Mouse (Mus musculus): ENCODE measurements around the gene Pms2.

Pms2 gene

GRCm38 (mm10) chr5:143933414-143933813 lies 23.6 kb downstream of the Pms2 start:
- no peak for DNase-seq

- no peak for DNase-seq
These were observed 24.1 kb downstream of the Pms2 start for GRCm38 (mm10) chr5:143933875-143934274.

- DNase-seq = no peak
These were observed 26.4 kb downstream of the Pms2 start for GRCm38 (mm10) chr5:143936156-143936555.

GRCm38 (mm10) chr5:143941588-143941987 lies 31.8 kb downstream of the Pms2 start:
- no peak for DNase-seq

GRCm38 (mm10) chr5:143943231-143944125 lies 33.7 kb downstream of the Pms2 start:
- DNase-seq = no peak

- no peak for DNase-seq
These were observed 38.6 kb downstream of the Pms2 start for GRCm38 (mm10) chr5:143948361-143948760.

- no peak for DNase-seq
These were observed 40.3 kb downstream of the Pms2 start for GRCm38 (mm10) chr5:143950016-143950415.

GRCm38 (mm10) chr5:143957101-143957500 lies 47.3 kb downstream of the Pms2 start:
- no peak for DNase-seq

GRCm38 (mm10) chr5:143959551-143959950 lies 49.8 kb downstream of the Pms2 start:
- DNase-seq = no peak

- no peak for DNase-seq
These were observed 51.4 kb downstream of the Pms2 start for GRCm38 (mm10) chr5:143961176-143961575.

GRCm38 (mm10) chr5:143965586-143966345 lies 56.0 kb downstream of the Pms2 start:
- DNase-seq = no peak

- no peak for DNase-seq
These were observed 56.9 kb downstream of the Pms2 start for GRCm38 (mm10) chr5:143966671-143967070.

GRCm38 (mm10) chr5:143972628-143973027 lies 62.9 kb downstream of the Pms2 start:
- no peak for DNase-seq

- DNase-seq = peak; percentile 54 to 72
These were observed 65.3 kb downstream of the Pms2 start for GRCm38 (mm10) chr5:143974931-143975630.

GRCm38 (mm10) chr5:143975631-143975933 lies 65.8 kb downstream of the Pms2 start:
- DNase-seq = no peak

GRCm38 (mm10) chr5:143976232-143976631 lies 66.5 kb downstream of the Pms2 start:
- no peak for DNase-seq

- DNase-seq = no peak
These were observed 67.1 kb downstream of the Pms2 start for GRCm38 (mm10) chr5:143976726-143977431.

GRCm38 (mm10) chr5:143980858-143981257 lies 71.1 kb downstream of the Pms2 start:
- DNase-seq = peak in 1 of 2 experiments; percentile 10

GRCm38 (mm10) chr5:143982361-143982760 lies 72.6 kb downstream of the Pms2 start:
- no peak for DNase-seq

Data from cerebellum, adult 18-20 months (tissue).